Mouse (Mus musculus) erythroblast, embryonic 14.5 days (primary cell): ENCODE results near the gene Isyna1. TPM values are rescaled to one million over a fixed set of nuclear protein-coding genes. Genes with fewer than 3 reads are reported as not detected.
A peak's percentile ranks its signal among the peaks of the same experiment; 100 is the strongest.

Source experiments
- H3K27me3 ChIP-seq: 2 replicates; pipeline ENCODE4 v1.6.1; 2012; ENCODE audit warnings: inconsistent platforms; ENCODE audit not compliant: control insufficient read depth
- H3K36me3 ChIP-seq: 2 replicates; pipeline ENCODE4 v1.6.1; 2012; ENCODE audit warnings: mild to moderate bottlenecking, inconsistent platforms; ENCODE audit not compliant: control insufficient read depth
- H3K4me1 ChIP-seq: 2 replicates; pipeline ENCODE4 v1.6.1; 2012; ENCODE audit warnings: inconsistent platforms; ENCODE audit not compliant: control insufficient read depth
- H3K4me3 ChIP-seq: replicated peaks from 2 replicates; pipeline ENCODE3; 2012; ENCODE audit warnings: moderate library complexity, mild to moderate bottlenecking, inconsistent platforms
- H3K9me3 ChIP-seq: 2 replicates; pipeline ENCODE4 v1.6.1; 2012; ENCODE audit warnings: low read length, inconsistent platforms, mixed read lengths; ENCODE audit not compliant: control insufficient read depth
- GATA1 ChIP-seq: IDR thresholded peaks from 2 replicates; pipeline ENCODE4 v1.6.1; 2012; ENCODE audit warnings: low read length, inconsistent platforms, mixed read lengths
- TAL1 ChIP-seq: IDR thresholded peaks from 3 replicates; pipeline ENCODE4 v1.6.1; 2012; ENCODE audit warnings: low read length, inconsistent platforms, mixed read lengths
- polyA plus RNA-seq: library from polyadenylated mRNA; stranded (reverse); fragments of >175 nt; gene quantifications from 2 replicates; pipeline ENCODE4 v1.2.3, GENCODE M21; 2012

The Isyna1 gene
- polyA plus RNA-seq, 1 experiment, result 13.4 TPM

- no peaks in the 10 kb centered on the region for H3K36me3 ChIP-seq
- no peaks in the 10 kb centered on the region for H3K9me3 ChIP-seq
- peak overlapping the region; percentile 76 for H3K4me3 ChIP-seq
- TF ChIP-seq TAL1, result no peak
- TF ChIP-seq GATA1, result peak; percentile 68; the same call in 1 of the 2 replicates
- H3K4me1 ChIP-seq, result peaks cover 85% of the 10 kb centered on the region
- peaks cover 28% of the 10 kb centered on the region for H3K27me3 ChIP-seq
Observed at GRCm38 (mm10) chr8:70611849-70612248, 17.7 kb downstream of the Isyna1 start.

- no peaks in the 10 kb centered on the region for H3K36me3 ChIP-seq
- no peak overlapping the region for H3K4me3 ChIP-seq
- H3K27me3 ChIP-seq, result peaks cover 18% of the 10 kb centered on the region
- peaks cover 84% of the 10 kb centered on the region for H3K4me1 ChIP-seq
- no peaks in the 10 kb centered on the region for H3K9me3 ChIP-seq
- TF ChIP-seq GATA1, result no peak
- no peak for TF ChIP-seq TAL1
Observed at GRCm38 (mm10) chr8:70613763-70614162, 19.6 kb downstream of the Isyna1 start.

- no peaks in the 10 kb centered on the region for H3K36me3 ChIP-seq
- H3K4me1 ChIP-seq, result peaks cover 84% of the 10 kb centered on the region
- H3K4me3 ChIP-seq, result no peak overlapping the region
- TF ChIP-seq GATA1 (no peak), TAL1 (no peak)
- H3K27me3 ChIP-seq, result peaks cover 11% of the 10 kb centered on the region
- no peaks in the 10 kb centered on the region for H3K9me3 ChIP-seq
Observed at GRCm38 (mm10) chr8:70614469-70614868, 20.3 kb downstream of the Isyna1 start.

GRCm38 (mm10) chr8:70615281-70615680, 21.1 kb downstream of the Isyna1 start:
- no peaks in the 10 kb centered on the region; the same call in 1 of the 2 replicates for H3K36me3 ChIP-seq
- H3K9me3 ChIP-seq, result no peaks in the 10 kb centered on the region
- peaks cover 3% of the 10 kb centered on the region for H3K27me3 ChIP-seq
- peaks cover 82% of the 10 kb centered on the region for H3K4me1 ChIP-seq
- no peak overlapping the region for H3K4me3 ChIP-seq
- TF ChIP-seq GATA1 (no peak), TAL1 (no peak)

- no peaks in the 10 kb centered on the region for H3K27me3 ChIP-seq
- no peak within 1 kb of the TSS for H3K4me3 ChIP-seq
- H3K4me1 ChIP-seq, result peaks cover 82% of the 10 kb centered on the region
- H3K36me3 ChIP-seq, result no peaks in the 10 kb centered on the region; the same call in 1 of the 2 replicates
- H3K9me3 ChIP-seq, result no peaks in the 10 kb centered on the region
- TF ChIP-seq TAL1 (no peak), GATA1 (no peak)
Observed at GRCm38 (mm10) chr8:70615894-70616293, 21.7 kb downstream of the Isyna1 start, which contains the start of gene Lrrc25. TSS of gene Lrrc25 (plus strand) at chr8:70616155.

GRCm38 (mm10) chr8:70616645-70617044, 22.5 kb downstream of the Isyna1 start:
- H3K4me1 ChIP-seq, result peaks cover 82% of the 10 kb centered on the region
- no peaks in the 10 kb centered on the region; the same call in 1 of the 2 replicates for H3K36me3 ChIP-seq
- H3K4me3 ChIP-seq, result no peak overlapping the region

GRCm38 (mm10) chr8:70617985-70618384, 23.8 kb downstream of the Isyna1 start:
- TF ChIP-seq TAL1, result no peak; the same call in 2 of the 3 replicates
- no peak for TF ChIP-seq GATA1
- Histone ChIP-seq H3K4me1 (peaks cover 89% of the 10 kb centered on the region), H3K9me3 (no peaks in the 10 kb centered on the region), H3K27me3 (no peaks in the 10 kb centered on the region), H3K36me3 (no peaks in the 10 kb centered on the region; the same call in 1 of the 2 replicates), H3K4me3 (peak overlapping the region; percentile 13)

More at GRCm38 (mm10) chr8:70616645-70617044, 22.5 kb downstream of the Isyna1 start:
- TF ChIP-seq TAL1 (no peak), GATA1 (no peak)
- no peaks in the 10 kb centered on the region for H3K27me3 ChIP-seq
- H3K9me3 ChIP-seq, result no peaks in the 10 kb centered on the region

GRCm38 (mm10) chr8:70618888-70619334, 24.7 kb downstream of the Isyna1 start:
- no peaks in the 10 kb centered on the region; the same call in 1 of the 2 replicates for H3K36me3 ChIP-seq
- no peaks in the 10 kb centered on the region for H3K9me3 ChIP-seq
- peaks cover 89% of the 10 kb centered on the region for H3K4me1 ChIP-seq

GRCm38 (mm10) chr8:70622220-70622619, 28.0 kb downstream of the Isyna1 start:
- H3K36me3 ChIP-seq, result no peaks in the 10 kb centered on the region; the same call in 1 of the 2 replicates
- H3K9me3 ChIP-seq, result peaks cover 3% of the 10 kb centered on the region
- H3K4me3 ChIP-seq, result peak overlapping the region; percentile 26
- TF ChIP-seq TAL1, result peak; percentile 81
- TF ChIP-seq GATA1, result peak; percentile 49
- H3K4me1 ChIP-seq, result peaks cover 79% of the 10 kb centered on the region
- no peaks in the 10 kb centered on the region for H3K27me3 ChIP-seq

More at GRCm38 (mm10) chr8:70618888-70619334, 24.7 kb downstream of the Isyna1 start:
- no peaks in the 10 kb centered on the region for H3K27me3 ChIP-seq
- TF ChIP-seq TAL1, result no peak
- no peak for TF ChIP-seq GATA1
- H3K4me3 ChIP-seq, result peak overlapping the region; percentile 51
